In the genomic region with DNA sequence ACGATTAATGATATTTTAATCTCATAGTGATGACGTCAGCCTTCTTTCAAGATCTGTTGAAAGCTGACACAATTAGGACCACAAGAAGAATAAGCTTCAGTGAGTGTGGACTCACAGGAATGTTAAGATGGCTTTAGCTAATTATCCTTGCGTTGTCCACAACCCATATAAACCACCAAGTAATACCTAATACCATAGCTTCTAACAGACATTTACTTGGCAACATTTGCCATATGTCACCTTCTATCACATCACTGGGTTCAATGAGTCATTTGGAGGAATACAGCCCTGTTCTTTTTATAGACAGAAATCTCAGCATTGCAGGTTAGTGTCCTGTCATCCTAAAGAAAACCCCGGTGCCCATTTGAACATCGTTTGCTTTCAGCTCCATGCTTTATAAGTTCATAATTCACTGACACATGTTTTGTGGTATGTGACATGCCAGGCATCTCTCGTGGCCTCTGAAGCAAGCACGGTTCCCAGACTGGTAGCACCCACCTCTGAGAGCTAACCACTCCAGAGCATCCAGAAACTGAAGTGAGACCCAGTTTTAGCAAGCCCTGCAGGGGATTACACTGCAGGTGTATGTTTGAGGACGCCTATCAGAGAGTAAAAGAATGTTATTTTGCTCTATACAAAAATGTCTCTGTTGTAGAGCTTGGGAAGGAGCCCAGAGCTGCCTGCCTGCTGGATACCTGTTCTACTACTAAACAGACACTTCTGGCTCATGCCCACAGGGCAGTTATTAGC, we compare ENCODE assay signal across 21 mouse cellular contexts.
DNase-seq lines count a peak whose midpoint lies in the region; ATAC-seq lines count a peak whose summit lies in the region.
"Had no signal": no experiment of that assay in that cellular context is flagged by ENCODE, and none has a peak within 500 bp of the region (broad histone marks: within the 10 kb centered on the region; RNA-seq: fewer than 3 reads in every experiment).

No protein-coding gene starts in this region.

- H3K36me3 ChIP-seq in kidney, embryonic 16.5 days (ENCODE audit: insufficient read depth, low read length), result no peaks in the 10 kb centered on the region
- H3K36me3 ChIP-seq: heart, embryonic 10.5 days; limb, embryonic 12.5 days; midbrain, embryonic 15.5 days had no signal

- H3K4me1 ChIP-seq in kidney, embryonic 16.5 days (ENCODE audit: insufficient read depth, low read length), result no peaks in the 10 kb centered on the region
- H3K4me1 ChIP-seq: heart, embryonic 10.5 days; limb, embryonic 12.5 days; midbrain, embryonic 15.5 days had no signal

- H3K27ac ChIP-seq in kidney, embryonic 16.5 days (ENCODE audit: low read length), result no peak overlapping the region
- H3K27ac ChIP-seq: heart, embryonic 10.5 days; limb, embryonic 12.5 days; liver, embryonic 14.5 days; midbrain, embryonic 15.5 days had no signal

- no peak for DNase-seq in frontal cortex, postnatal 36 days (ENCODE audit: low spot score in 2 of 2)
- DNase-seq in 3T3-L1 (ENCODE audit: low read depth, low spot score), result peak; percentile 36
- DNase-seq in cerebellum, adult 11 months, result peak; percentile 73
- peak; percentile 89 to 93 for DNase-seq in cerebellum, postnatal 14 days
- no peak for DNase-seq in gastrocnemius, postnatal 36 days
- DNase-seq in liver, result no peak
- DNase-seq: adrenal gland, postnatal 14 days; gastrocnemius, postnatal 14 days; kidney, adult 9 months; kidney, postnatal 4 days; layer of hippocampus, postnatal 36 days; spleen, adult 18-20 months had no signal

- H3K9ac ChIP-seq in kidney, embryonic 16.5 days (replicated peaks; ENCODE audit: low read length), result no peak overlapping the region
- H3K9ac ChIP-seq: limb, embryonic 12.5 days; liver, embryonic 14.5 days; midbrain, embryonic 15.5 days had no signal

- H3K4me3 ChIP-seq in kidney, embryonic 16.5 days (ENCODE audit: low read length), result no peak overlapping the region
- H3K4me3 ChIP-seq: erythroblast, embryonic 14.5 days; heart, embryonic 10.5 days; limb, embryonic 12.5 days; midbrain, embryonic 15.5 days had no signal

- H3K4me2 ChIP-seq in kidney, embryonic 16.5 days (replicated peaks; ENCODE audit: low read depth, low read length), result no peak overlapping the region
- H3K4me2 ChIP-seq: limb, embryonic 12.5 days; midbrain, embryonic 15.5 days had no signal

- 0 out of 2 replicates have a peak, but pooled peaks have one; percentile 9 for ATAC-seq in frontal cortex, adult (ENCODE audit: low TSS enrichment)
- ATAC-seq in kidney, embryonic 16.5 days (ENCODE audit: low FRiP score, low TSS enrichment), result no peak
- ATAC-seq: activated CD4-positive, CD25-positive, alpha-beta regulatory T cell, adult 4 months; lung, postnatal 0 days; midbrain, embryonic 15.5 days had no signal

- no peaks in the 10 kb centered on the region for H3K9me3 ChIP-seq in kidney, embryonic 16.5 days (ENCODE audit: low read length)
- H3K9me3 ChIP-seq: heart, embryonic 10.5 days; limb, embryonic 12.5 days; midbrain, embryonic 15.5 days had no signal

- intact Hi-C loops in gastrocnemius, postnatal 36 days (cut with DNase I), result no loop called here

- WGBS in kidney, embryonic 16.5 days, result 81% methylated on average over 8 of the region's 8 CpGs

- H3K27me3 ChIP-seq in kidney, embryonic 16.5 days (ENCODE audit: insufficient read depth, low read length), result no peaks in the 10 kb centered on the region
- H3K27me3 ChIP-seq: limb, embryonic 12.5 days; midbrain, embryonic 15.5 days had no signal

Comparison
In these comparisons a context has a peak if more than half of its experiments do, and no peak if none do; other contexts are left out.
1. DNase-seq: peak in 3T3-L1 (single experiment), cerebellum, adult 11 months (single experiment) and cerebellum, postnatal 14 days (2 of 2); none in frontal cortex, postnatal 36 days (0 of 2), gastrocnemius, postnatal 36 days (0 of 2) and liver (single experiment).